Mouse (Mus musculus): Measurements from ENCODE around the gene Rnf181.
A peak's percentile ranks its signal among the peaks of the same experiment; 100 is the strongest.

The Rnf181 gene

DNA sequence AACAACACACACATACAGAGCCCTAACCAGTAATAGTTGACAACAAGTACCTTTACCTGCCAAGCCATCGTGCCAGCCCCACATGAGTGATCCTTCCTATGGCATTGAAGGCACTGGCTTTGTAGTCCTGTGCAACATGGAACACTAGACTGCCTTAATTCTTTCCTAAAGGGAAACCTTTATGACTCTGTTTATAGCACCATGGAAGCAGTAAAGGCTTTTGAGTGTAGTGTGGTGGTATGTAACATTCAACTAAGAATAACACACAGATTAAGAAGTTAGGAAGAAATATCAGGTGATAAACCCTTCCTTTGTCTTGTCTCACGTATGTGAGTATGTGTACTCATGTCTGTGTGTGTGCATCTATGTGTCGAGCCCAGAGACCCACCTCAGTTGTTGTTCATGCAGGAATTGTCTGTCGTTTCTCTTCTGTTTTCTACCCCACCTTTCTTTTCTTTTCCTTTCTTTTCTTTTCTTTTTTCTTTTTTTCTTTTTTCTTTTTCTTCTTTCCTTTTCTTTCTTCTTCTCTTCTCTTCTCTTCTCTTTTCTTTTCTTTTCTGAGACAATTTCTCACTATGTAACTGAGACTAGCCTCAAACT lies at the start of gene Rnf181:
TSS of gene Rnf181 (minus strand) at position 113 of the 600 bp plus-strand sequence.
- no peak for DNase-seq (ENCODE audit: low spot score in 2 of 2)

DNA sequence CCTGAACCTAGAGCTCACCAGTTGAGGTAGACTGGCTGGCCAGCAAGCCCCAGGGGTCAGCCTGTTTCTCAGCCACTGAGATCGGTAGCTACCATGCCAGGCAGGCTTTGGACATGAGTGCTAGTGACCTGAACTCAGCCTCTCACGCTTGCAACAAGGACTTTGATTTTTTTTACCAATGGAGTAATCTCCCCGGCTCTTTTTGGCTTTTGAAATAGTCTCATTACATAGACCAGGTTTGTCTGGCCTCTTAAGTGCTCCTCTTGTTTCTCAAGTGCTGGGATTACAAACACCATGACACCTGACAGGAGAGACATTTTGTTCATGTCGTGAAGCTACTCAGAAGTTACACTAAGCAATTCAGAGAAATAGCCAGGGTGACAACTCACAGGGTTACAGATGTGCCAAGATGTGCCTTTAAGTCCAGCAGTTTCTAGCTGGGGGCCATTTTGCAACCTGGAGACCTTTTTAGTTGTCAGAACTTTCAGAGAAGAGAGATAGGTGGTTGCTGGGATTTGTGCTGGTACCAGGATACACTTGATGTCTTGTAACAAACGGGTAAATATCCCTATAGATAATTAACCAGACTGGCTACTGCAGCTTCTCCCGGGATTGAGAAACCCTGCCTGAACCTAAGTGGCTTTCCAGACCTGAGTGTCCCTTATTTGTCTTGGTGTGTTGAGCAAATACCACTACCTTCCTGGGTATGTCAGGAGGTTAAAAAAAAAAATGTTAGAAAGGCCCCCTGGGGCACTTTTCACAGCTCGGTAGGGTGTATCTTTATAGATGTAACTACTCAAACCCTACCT lies 49.4 kb upstream of the Rnf181 start:
- no peak for DNase-seq (ENCODE audit: low spot score in 2 of 2)

DNA sequence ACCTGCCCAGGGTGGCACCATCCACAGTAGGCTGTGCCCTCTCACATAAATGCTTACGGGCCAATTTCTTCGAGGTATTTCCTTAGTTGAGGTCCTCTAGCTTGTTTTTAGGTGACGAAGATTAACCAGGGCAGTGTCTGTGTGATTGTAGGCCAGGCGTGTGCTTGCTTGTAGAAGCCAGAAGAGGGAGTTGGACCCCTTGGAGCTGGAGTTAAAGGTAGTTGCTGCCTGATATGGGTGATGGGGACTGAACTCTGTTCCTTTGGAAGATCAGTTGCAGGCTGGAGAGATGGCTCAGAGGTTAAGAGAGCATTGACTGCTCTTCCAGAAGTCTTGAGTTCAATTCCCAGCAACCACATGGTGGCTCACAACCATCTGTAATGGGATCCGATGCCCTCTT lies 48.4 kb upstream of the Rnf181 start:
- DNase-seq (ENCODE audit: low spot score in 2 of 2) = no peak

DNA sequence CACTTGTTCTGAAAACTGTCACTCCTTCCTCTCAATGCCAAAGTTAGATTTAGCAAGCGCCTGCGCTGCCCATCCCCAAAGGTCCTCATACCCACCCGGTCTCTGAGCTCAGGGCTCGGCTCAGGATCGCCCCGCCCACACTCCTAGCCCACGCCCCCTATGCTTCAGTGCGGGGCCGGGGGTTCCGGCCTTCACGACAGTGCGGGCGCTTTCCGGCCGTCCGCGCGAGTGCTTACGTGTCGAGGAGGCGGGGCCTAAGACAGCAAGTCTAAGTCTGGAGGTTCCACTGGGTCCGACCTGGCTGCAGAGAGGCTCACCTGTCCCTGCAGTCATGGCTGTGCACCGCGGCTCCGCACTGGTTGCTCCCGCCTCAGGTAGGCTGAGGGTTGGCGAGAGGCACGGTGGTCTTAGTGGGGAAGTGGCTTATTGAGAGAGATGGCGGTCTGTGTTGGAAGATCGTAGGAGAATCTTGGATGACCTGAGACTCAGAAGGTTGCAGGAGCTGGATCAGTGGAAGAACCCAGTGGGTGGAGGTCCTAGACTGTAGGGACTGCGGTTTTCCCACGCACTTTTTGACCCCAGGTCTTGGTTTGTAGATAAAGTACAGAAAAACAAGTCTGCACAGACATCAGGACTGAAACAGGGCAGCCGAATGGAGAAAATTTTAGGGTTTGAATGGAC lies 47.5 kb upstream of the Rnf181 start, which contains the start of gene Ggcx:
TSS of gene Ggcx (plus strand) at position 233 of the 681 bp plus-strand sequence.
- DNase-seq (ENCODE audit: low spot score in 2 of 2) = peak; percentile 94 to 97

DNA sequence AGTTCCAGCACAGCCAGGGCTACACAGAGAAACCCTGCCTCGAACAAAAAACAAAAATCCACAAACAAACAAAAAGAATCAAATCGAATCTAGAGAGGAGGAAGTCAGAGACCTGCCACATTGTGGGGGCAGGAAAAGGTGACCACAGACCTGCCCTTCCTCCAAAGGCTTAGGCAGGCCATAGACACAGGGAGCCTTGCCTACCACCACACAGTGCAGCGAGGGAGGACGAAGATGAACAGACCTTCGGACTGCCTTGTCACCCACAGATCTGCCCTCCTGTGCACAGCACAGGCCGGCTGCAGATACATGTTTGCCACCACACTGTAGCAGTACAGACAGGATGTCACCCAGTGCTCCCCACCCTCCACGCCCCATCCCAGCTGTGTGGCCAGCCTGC lies 43.8 kb upstream of the Rnf181 start:
- DNase-seq (ENCODE audit: low spot score in 2 of 2) = no peak

DNA sequence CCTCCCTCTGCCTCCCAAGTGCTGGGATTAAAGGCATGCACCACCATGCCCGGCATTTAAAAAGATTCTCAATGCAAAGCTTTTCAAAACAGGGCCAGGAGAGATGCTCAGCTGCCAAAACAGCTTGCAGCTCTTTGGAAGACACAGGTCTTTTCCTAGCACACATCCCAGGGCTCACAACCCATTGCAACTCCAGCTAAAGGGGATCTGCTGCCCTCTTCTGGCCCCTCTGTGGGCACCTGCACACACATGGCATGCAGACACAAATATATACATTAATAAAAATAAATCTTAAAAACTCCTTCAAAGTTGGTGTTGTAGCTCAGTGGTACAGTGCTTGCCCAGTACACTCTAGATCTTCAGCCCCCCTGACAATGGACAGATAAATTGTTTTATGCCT lies 43.2 kb upstream of the Rnf181 start:
- DNase-seq (ENCODE audit: low spot score in 2 of 2) = peak in 1 of 2 experiments; percentile 31

DNA sequence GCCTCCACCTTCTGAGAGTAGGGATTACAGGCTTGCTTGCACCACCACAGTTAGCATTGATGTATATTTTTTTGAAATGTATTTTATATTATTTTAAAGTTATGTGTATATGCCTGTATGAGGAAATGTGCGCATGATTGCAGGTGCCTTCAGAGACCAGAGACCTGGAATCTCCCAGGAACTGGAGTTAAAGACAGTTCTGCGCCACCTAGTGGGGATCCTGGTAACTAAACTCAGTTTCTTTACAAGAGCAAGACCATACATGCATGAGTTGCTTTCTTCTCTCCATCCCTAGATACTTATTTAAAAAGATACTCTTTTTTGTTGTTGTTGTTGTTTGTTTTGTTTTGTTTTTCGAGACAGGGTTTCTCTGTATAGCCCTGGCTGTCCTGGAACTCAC lies 42.8 kb upstream of the Rnf181 start:
- DNase-seq (ENCODE audit: low spot score in 2 of 2) = peak; percentile 56 to 83

DNA sequence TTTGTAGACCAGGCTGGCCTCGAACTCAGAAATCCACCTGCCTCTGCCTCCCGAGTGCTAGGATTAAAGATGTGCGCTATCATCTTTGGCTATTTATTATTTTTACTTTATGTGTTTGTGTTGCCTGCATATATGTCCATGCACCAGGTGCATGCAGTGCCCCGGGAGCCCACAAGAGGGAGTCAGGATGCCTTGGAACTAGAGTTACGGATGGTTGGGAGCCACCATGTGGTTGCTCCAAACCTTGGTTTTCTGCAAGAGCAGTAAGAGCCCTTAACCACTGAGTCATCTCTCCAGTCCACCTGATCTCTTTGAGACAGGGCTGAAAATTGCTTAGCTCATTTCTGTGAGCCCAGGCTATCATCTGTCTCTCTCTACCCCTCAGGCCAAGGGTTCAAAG lies 40.4 kb upstream of the Rnf181 start:
- peak; percentile 82 to 90 for DNase-seq (ENCODE audit: low spot score in 2 of 2)

DNA sequence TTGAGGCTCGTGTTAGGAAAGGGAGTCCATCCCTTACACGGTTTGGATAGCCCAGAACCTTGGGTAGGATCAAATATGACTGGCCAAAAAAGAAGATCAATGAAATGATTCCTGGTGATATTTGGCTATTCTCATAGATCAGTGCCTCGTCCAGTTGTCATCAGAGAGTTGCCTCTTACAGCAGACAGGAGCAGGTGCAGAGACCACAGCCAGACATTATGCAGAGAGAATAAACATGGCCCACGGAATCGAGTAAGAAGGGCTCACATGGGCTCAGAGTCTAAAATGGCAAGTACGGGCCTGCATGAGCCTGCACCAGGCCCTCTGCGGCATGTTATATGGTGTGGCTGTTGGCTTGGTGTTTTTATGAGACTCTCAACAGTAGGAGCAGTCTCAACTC lies 38.6 kb upstream of the Rnf181 start:
- no peak for DNase-seq (ENCODE audit: low spot score in 2 of 2)

DNA sequence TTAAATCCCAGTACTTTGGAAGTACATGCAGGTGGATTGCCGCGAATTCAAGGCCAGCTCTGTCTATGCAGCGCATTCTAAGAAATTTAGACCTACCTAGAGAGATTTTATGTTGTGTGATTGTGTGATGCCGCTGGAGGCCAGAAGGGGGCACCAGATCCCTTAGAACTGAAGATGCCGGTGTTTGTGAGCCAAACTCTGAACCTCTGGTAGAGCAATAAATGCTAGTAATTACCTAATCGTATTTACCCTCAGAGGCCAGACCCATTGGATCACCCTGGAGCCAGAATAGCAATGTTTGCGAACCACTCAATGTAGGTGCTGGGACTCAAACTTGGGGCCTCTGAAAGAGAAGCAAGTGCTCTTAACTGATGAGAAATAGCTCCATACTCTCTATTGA lies 35.1 kb upstream of the Rnf181 start:
- DNase-seq (ENCODE audit: low spot score in 2 of 2) = peak; percentile 81 to 90

DNA sequence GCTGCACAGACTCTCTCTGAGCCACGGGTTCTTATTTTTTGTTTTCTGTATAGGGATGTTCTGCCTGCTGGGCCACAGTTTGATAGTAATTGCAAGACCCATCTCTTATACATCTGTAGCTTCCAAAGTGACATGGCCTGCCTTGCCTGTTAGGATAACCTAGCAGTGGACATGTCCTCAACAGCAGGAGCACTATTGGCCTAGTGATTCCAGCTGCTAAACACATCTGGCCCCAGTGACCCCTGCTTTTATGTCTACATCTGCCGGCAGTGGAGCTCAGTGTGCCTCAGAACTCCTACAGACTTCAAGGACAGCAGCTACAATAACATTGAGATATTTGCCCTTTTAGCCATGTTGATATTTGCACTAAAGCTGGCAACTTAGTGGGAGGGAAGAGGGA lies 33.2 kb upstream of the Rnf181 start:
- no peak for DNase-seq (ENCODE audit: low spot score in 2 of 2)

DNA sequence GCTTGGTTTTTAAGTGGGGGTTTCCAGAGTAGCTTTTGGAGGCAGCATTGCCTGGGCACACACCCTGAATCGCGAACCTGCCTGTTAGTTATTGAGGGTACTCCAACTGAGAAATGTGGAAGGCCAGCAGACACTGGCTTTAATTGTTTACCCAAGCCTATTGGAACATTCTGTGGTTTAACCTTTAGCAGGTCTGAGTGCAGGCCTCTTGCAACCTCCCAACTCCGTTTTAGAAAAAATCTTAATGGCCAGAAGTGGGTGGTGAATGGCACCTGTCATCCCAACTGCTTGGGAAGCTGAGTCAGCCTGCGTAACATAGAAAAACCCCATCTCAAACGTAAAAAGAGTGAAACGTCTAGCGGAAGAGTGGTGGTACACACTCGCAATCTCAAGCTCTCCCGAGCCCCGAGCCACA lies 30.1 kb upstream of the Rnf181 start:
- DNase-seq (ENCODE audit: low spot score in 2 of 2) = no peak

DNA sequence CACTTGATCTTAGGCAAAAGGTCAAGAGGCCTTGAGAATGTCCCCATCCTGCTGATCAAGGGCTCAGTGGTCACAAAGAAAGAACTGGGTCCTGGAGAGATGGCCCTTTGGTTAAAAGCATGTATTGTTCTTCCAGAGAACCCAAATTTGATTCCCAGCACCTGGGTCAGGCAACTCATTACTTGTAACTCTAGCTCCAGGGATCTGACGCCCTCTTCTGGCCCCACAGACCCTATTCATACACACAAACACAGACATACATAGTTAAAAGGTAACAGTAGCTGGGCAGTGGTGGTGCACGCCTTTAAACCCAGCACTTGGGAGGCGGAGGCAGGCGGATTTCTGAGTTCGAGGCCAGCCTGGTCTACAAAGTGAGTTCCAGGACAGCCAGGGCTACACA lies 25.6 kb upstream of the Rnf181 start:
- no peak for DNase-seq (ENCODE audit: low spot score in 2 of 2)

DNA sequence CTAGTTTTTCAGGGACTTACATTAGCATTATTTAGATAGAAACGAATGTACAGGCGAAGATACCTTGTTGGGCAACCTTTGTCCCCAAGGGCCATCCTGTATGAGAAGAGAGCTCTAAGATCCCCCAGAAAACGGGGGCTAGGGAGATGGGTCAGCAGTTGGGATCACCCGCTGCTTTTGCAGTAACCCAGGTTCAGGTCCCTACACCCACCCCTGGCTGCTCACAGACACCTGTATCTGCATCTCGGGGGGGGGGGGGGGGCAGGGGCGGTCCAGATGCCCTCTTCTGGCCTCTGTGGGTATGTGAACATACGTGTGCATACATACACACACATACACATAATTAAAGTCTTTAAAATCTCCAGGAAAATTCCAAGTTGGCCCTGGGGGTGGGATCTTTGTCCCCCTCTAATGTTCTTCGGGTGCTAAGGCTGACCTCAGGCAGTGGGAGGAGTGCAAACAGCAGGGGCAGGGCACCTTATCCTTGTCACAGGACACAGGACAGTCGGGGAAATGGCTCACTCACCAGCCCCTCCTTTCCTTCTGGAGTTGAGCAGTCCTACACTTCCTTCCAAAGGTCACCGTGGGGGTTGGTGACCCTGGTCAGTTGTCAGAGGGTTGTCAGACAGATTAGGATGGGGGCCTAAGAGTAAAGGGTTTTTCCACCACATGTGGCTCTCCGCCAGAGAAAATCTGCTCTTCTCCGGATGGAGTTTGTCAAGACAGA lies 24.2 kb upstream of the Rnf181 start:
- peak; percentile 61 to 68 for DNase-seq (ENCODE audit: low spot score in 2 of 2)

DNA sequence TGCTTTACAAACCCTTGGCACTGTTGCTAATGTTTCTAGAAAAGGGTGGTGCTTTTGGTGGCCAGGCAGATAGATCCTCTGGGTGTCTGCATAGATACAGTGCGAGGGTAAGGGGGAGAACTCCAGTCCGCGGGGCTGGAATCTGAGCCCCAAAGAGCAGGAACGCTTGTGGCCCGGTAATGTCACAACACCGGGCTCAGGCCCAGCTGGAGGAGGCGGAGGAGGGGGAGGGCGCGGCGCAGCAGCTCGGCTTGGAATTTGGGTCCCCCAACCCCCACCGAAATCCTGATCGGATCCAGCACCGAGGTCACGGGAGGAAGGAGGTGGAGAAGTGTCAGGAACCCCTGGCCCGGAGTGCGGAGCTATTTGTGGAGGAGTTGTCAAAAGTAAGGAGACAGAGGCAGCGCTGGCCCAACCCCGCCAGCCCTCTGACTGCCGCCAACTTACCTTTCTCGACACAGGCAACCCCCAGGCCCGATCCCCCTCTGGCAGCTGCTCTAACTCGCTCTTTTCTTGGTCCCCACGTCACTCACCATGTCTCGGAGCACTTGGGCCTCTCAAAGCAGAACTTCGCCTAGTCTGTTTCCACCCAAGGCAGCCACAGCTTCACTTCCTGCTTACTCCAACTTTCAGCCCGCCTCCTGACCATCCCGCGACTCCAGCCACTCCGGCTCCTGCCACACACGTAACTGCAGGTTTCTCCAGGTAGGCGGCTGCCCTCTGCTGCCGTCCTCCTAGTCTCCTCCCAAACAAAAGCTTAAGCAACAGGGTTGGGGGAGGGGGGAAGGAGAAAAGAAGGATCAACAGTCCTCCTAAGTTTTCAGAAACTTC lies 23.4 kb upstream of the Rnf181 start, which contains the start of gene Vamp8:
TSS of gene Vamp8 (minus strand) at position 763 of the 831 bp plus-strand sequence.
- DNase-seq (ENCODE audit: low spot score in 2 of 2) = peak; percentile 76 to 83

DNA sequence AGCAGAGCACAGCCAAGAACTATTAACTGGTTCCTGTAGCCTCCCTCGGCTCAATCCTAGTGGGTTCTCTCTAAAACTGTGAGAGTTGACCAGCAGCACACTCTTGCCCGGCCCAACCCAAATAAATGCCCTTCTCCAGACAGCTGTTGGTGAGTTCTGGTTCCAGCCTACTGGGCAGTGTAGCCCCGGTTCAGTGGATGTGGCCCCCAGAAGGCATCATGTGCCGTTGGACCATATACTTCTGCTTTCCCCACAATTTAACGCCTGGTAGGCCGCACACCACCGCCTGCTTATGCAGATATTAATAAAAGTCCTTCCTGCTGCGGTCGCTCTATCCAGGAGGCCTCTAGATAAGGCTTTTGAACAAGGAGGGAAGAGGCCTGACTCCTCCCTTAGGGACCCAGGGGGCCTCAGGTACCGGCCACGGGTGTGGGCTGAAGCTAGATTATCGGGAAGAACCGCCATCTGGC lies 22.8 kb upstream of the Rnf181 start:
- DNase-seq (ENCODE audit: low spot score in 2 of 2) = peak in 1 of 2 experiments; percentile 81

DNA sequence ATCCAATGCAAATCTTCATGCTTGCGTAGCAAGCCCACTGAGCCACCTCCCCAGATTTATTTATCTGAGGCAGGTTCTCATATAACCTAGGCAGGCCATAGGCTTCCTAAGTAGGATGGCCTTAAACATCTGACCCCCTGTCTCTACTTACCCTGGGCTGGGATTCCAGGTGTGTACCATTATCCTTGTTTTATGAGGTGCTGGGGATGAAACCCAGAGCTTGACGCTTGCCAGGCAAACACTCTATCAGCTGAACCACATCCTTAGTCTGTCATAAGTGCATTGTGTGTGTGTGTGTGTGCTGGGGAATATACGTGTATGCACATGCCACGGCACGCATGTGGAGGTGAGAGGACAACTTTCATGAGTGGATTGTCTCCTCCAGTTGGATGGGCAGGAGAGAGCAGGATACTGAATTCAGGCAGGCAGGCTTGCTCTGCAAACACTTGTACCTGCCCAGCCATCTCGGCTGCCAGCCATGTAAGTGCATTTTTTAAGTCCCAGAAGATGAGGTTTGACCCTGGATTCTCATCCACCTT lies 22.1 kb upstream of the Rnf181 start:
- peak in 1 of 2 experiments; percentile 46 for DNase-seq (ENCODE audit: low spot score in 2 of 2)

DNA sequence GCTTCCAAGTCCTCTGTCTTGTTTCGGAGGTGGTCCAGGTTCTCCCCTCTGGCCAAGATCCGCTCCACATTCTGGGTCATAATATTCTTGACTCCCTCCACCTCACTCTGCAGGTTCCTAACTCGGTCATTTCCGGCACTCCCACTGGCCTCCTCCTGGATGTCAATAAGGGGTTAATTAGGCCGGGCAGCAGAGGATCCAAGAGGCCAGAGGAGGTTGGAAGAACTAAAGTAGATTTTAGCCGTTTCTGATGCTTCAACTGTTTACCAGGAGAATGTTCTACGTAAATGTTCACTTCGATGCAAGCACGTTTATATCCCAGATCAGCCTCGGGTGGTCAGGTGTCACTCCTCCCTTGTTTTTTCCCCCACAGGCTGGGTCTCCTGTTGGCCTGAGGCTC lies 21.5 kb upstream of the Rnf181 start:
- no peak for DNase-seq (ENCODE audit: low spot score in 2 of 2)

DNA sequence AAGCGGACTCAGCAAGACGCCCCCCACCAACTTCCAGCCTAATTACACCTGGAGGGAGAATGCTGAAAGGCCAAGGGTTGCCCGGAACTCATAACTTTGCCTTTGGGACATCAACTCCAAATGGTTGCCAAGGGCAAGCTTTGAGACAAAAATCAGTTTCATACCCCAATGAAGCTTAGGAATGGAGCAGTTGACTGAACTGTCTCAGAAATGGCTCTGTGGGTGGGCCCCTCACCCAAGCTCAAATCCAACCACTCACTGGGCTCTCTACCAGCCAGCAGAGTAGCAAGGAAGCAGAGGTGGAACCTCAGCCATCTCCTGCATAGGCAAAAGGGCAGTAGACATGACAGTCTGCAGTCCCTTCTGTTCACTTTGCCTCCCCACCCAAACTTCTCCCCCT lies 21.1 kb upstream of the Rnf181 start:
- DNase-seq (ENCODE audit: low spot score in 2 of 2) = no peak

DNA sequence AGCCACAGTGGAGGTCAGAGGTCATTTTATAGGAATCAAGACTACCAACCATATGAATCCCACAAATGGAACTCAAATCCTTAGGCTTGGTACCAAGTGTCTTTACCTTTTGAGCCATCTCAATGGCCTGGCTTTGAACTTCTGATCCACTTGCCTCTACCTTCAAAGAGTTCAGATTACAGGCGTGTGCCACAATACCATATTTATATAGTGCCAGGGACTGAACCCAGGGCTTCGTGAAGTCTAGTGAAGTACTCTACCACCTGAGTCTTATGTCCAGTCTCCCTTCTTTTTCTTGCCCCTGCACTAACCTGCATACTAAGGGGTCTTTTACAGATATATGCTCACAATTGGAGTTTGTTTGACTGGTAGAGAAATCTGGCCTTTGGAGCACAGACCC lies 19.8 kb upstream of the Rnf181 start:
- DNase-seq (ENCODE audit: low spot score in 2 of 2) = no peak

DNA sequence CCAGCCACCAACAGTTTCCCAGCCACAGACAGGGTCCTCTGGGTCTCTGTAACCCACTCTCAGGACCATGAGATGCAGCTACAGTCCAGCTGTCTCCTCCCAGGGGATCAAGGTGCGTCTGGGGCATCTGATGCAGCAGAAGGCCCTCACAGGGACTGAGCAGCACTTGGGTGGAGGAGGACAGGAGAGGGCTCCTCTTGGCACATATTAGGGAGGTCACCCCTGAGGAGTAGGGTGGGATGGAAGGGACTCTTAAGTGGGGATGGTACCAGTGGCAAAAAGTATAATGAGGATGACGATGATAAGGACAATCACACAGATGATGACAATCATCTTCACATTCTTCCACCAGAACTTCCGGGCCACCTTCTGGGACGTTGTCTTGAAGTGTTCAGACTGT lies 18.5 kb upstream of the Rnf181 start:
- DNase-seq (ENCODE audit: low spot score in 2 of 2) = no peak
